Mouse (Mus musculus) stomach, postnatal 0 days (tissue): Measurements from ENCODE around the gene Mknk1. TPM values are rescaled to one million over a fixed set of nuclear protein-coding genes. Genes with fewer than 3 reads are reported as not detected.

Experiments used
- ATAC-seq: fragments of 200-750 bp; cut with Nextera tagmentation; 2 replicates; pipeline ENCODE4 v1.8.0; 2017; ENCODE audit not compliant: low FRiP score, low TSS enrichment
- DNase-seq: peaks from one replicate; pipeline ENCODE4 v3.0.0-alpha.2; 2016; ENCODE audit warnings: low spot score
- H3K27ac ChIP-seq: fragments of 300-500 bp; sonication (generic); replicated peaks from 2 replicates; pipeline ENCODE4 v1.5.1; 2014; ENCODE audit warnings: mild to moderate bottlenecking, control low read depth
- H3K27me3 ChIP-seq: fragments of 300-500 bp; sonication (generic); 2 replicates; pipeline ENCODE4 v1.6.1; 2014; ENCODE audit warnings: low read length; ENCODE audit not compliant: control insufficient read depth, insufficient read depth
- H3K36me3 ChIP-seq: fragments of 300-500 bp; sonication (generic); 2 replicates; pipeline ENCODE4 v1.6.1; 2014; ENCODE audit warnings: low read length, mixed read lengths; ENCODE audit not compliant: control insufficient read depth, insufficient read depth
- H3K4me1 ChIP-seq: fragments of 300-500 bp; sonication (generic); replicated peaks from 2 replicates; pipeline ENCODE4 v1.6.1; 2014; ENCODE audit warnings: antibody characterized with exemption; ENCODE audit not compliant: control insufficient read depth, insufficient read depth
- H3K4me2 ChIP-seq: fragments of 300-500 bp; sonication (generic); replicated peaks from 2 replicates; pipeline ENCODE4 v1.6.1; 2014; ENCODE audit warnings: low read depth, mild to moderate bottlenecking, control low read depth, moderate library complexity
- H3K4me3 ChIP-seq: fragments of 300-500 bp; sonication (generic); 2 replicates; pipeline ENCODE4 v1.5.1; 2014; ENCODE audit warnings: low read depth, low read length, control low read depth
- H3K9ac ChIP-seq: fragments of 300-500 bp; sonication (generic); 2 replicates; pipeline ENCODE4 v1.6.1; 2014; ENCODE audit warnings: mild to moderate bottlenecking, low read length, control low read depth, mixed read lengths
- H3K9me3 ChIP-seq: fragments of 300-500 bp; sonication (generic); 2 replicates; pipeline ENCODE4 v1.6.1; 2016; ENCODE audit warnings: low read length; ENCODE audit not compliant: control insufficient read depth
- CTCF ChIP-seq: IDR thresholded peaks from 2 replicates; pipeline ENCODE4 v1.5.1; 2016; ENCODE audit warnings: antibody characterized with exemption, low read depth, mild to moderate bottlenecking, moderate library complexity
- EP300 ChIP-seq: optimal IDR thresholded peaks from 2 replicates; pipeline ENCODE3; 2016; ENCODE audit warnings: antibody characterized with exemption
- WGBS: fragments of 180-500 bp; shearing (Covaris S2); extraction: QIAGEN DNeasy Blood & Tissue Kit; methylation state at CpG from one replicate; pipeline ENCODE4 v1.1.7; 2014; 5-methylcytosine and 5-hydroxymethylcytosine counted together
- polyA plus RNA-seq: library from polyadenylated mRNA; unstranded; fragments of >200 nt; fragmentation: Nextera tagmentation; extraction: Ambion mirVana; gene quantifications from 2 replicates; pipeline ENCODE4 v1.2.1, GENCODE M21; 2015

The Mknk1 gene
- polyA plus RNA-seq, 1 experiment from 2014 or later = 11.6 TPM

DNA sequence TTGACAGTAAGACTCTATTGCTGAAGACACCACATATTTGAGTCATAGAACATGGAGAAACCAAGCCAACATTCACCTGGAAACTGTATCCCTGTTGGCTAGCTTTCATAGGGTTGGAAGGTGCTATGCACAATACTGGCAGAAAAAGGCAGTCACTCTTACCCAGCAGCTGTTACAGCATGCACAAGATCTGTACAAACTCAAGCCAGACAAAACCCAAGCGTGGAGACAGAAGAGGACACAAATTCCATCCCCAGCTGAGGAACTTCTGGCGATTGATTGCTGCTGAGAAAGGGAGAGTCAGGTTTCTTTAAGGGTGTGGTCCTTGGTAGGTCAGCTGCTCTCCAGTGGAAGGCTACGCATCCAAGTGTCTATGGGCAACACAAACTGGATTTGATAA, 18.8 kb upstream of the Mknk1 start:
- DNase-seq = no peak
- 45% methylated on average over 3 of the region's 3 CpGs for WGBS
- Histone ChIP-seq H3K9ac (no peak overlapping the region), H3K27me3 (no peaks in the 10 kb centered on the region), H3K9me3 (no peaks in the 10 kb centered on the region), H3K27ac (no peak overlapping the region), H3K36me3 (no peaks in the 10 kb centered on the region; the same call in none of the 2 replicates), H3K4me3 (no peak overlapping the region), H3K4me1 (no peaks in the 10 kb centered on the region), H3K4me2 (no peak overlapping the region)
- TF ChIP-seq EP300 (no peak), CTCF (no peak)
- no peak for ATAC-seq

DNA sequence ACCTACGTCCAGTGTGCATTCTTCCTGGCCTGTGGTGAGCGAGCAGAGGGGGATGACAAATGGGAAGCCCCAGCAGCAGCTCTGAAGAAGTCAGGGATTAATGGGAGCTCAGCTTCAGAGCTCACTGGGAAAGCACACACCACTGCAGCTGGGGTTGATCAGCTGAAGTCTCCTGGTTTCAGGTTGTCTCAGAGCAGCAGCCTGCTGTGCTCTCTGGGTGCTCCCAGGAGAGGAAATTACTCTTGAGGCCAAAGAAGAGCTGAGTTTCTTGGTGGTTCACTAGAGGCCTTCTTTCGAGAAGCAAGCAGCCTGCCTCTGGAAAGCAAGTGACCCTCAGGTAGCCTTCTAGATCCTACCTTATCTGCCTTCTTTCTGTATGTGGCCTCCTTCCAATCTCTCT, 18.1 kb upstream of the Mknk1 start:
- no peak for ATAC-seq

DNA sequence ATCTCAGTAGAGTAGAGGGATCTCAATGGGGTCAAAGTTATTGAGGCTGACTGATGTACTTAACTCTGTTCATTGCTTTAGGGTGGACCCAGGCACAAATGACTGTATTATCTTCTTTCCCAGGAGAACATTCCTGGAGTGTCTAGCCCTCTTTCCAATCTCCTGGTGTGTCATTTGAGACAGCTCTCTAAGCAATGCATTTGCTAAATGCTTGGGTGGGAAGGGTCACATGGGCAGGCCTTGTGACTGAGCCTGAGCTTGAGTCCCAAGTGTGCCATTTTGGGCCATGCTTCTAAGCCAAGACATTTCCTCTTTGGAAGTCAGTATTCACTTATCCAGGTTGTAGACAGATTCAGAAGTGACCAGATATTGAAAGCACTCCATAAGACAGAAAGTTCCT, 17.6 kb upstream of the Mknk1 start:
- Histone ChIP-seq H3K27me3 (no peaks in the 10 kb centered on the region), H3K4me1 (no peaks in the 10 kb centered on the region), H3K4me3 (no peak overlapping the region), H3K36me3 (no peaks in the 10 kb centered on the region; the same call in 1 of the 2 replicates), H3K27ac (no peak overlapping the region), H3K4me2 (no peak overlapping the region), H3K9me3 (no peaks in the 10 kb centered on the region), H3K9ac (no peak overlapping the region)
- TF ChIP-seq CTCF (no peak), EP300 (no peak)
- DNase-seq (no peak), ATAC-seq (no peak)

More for the DNA sequence above, 18.1 kb upstream of the Mknk1 start:
- Histone ChIP-seq H3K9me3 (no peaks in the 10 kb centered on the region), H3K4me3 (no peak overlapping the region), H3K36me3 (no peaks in the 10 kb centered on the region; the same call in none of the 2 replicates), H3K4me1 (no peaks in the 10 kb centered on the region), H3K9ac (no peak overlapping the region), H3K27ac (no peak overlapping the region), H3K27me3 (no peaks in the 10 kb centered on the region), H3K4me2 (no peak overlapping the region)
- TF ChIP-seq CTCF = no peak
- no peak for TF ChIP-seq EP300
- no peak for DNase-seq
- WGBS = 56% methylated on average over 3 of the region's 3 CpGs

DNA sequence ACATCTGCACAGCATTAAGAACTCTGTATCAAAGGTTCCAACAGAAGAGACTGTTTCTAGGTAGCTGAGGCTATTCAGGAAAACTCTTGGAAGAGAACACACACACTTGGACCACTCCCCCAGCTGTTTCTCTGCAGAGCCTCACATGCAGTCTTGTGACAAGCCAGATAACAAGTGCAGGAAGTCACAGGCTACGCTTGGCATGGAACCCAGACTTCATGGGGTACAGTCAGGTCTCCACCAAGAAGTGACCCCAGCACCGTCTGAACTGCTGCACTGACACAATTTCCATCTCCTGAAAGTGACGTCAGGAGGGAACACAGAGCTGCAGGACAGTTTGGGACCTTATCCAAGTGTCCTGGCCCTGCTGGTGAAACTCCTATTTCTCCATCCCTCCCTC, 17.1 kb upstream of the Mknk1 start:
- Histone ChIP-seq H3K27ac (no peak overlapping the region), H3K36me3 (no peaks in the 10 kb centered on the region), H3K9ac (no peak overlapping the region), H3K4me2 (no peak overlapping the region), H3K4me1 (no peaks in the 10 kb centered on the region), H3K27me3 (no peaks in the 10 kb centered on the region), H3K4me3 (no peak overlapping the region), H3K9me3 (no peaks in the 10 kb centered on the region)
- no peak for ATAC-seq
- WGBS = 62% methylated on average over 3 of the region's 3 CpGs
- TF ChIP-seq EP300 (no peak), CTCF (no peak)
- no peak for DNase-seq

DNA sequence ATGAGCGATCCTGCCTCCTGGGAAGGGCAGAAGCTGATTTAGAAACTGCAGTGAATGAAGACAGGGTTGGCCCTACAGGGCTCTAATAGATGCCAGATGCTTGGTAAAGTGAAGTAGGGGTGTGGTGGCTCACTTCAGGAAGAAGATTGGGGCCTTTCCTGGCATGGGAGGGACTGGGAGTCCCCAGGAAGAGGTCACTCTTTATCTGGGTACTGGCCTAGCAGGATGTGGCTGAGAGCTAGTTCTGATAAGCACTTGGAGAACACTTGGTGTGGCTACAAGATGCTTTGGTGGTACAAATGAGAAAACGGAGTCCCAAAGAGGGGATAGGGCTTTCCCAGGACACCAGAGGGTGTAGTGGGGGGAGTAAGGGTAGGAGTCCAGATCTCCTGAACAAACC, 14.8 kb upstream of the Mknk1 start:
- no peak overlapping the region for H3K9ac ChIP-seq
- TF ChIP-seq CTCF = no peak
- H3K4me1 ChIP-seq = peaks cover 4% of the 10 kb centered on the region; the same call in 1 of the 2 replicates
- no peak overlapping the region for H3K27ac ChIP-seq
- no peak for DNase-seq
- no peaks in the 10 kb centered on the region for H3K36me3 ChIP-seq
- ATAC-seq = no peak
- H3K4me3 ChIP-seq = no peak overlapping the region
- no peak overlapping the region for H3K4me2 ChIP-seq
- H3K9me3 ChIP-seq = no peaks in the 10 kb centered on the region
- no peaks in the 10 kb centered on the region for H3K27me3 ChIP-seq
- 66% methylated on average over 2 of the region's 2 CpGs for WGBS

DNA sequence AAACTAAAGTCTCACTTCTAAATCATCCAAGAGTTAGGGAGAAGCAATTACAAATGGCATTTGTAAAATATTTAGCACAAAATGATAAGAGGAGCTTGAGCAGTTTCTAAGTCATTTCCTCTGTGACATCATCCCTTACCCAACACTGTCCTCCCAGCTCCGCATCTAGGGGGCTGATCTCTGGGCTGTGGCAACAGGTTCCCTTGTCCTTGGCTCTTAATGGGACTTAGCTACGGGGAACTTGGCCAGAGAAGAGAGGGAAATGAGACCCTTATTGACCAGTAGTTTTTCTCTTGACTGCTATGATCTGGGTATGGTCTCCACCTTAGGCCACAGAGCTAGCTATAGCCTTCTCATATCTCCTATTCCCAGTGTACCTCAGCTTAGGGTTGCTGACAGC, 13.7 kb upstream of the Mknk1 start:
- WGBS = 75% methylated on average over 2 of the region's 2 CpGs
- ATAC-seq (no peak), DNase-seq (no peak)
- Histone ChIP-seq H3K4me1 (peaks cover 4% of the 10 kb centered on the region; the same call in 1 of the 2 replicates), H3K4me3 (no peak overlapping the region), H3K36me3 (no peaks in the 10 kb centered on the region), H3K4me2 (no peak overlapping the region), H3K27me3 (no peaks in the 10 kb centered on the region), H3K9ac (no peak overlapping the region), H3K27ac (no peak overlapping the region), H3K9me3 (no peaks in the 10 kb centered on the region)
- no peak for TF ChIP-seq CTCF
- TF ChIP-seq EP300 = no peak
